Mouse (Mus musculus): ENCODE measurements around the gene Epp13.
"Not testable (repeated sequence)": the region's sequence is repeated elsewhere in the genome, so short reads cannot be mapped to it uniquely, and the experiment has no call there.

Gene Epp13

DNA sequence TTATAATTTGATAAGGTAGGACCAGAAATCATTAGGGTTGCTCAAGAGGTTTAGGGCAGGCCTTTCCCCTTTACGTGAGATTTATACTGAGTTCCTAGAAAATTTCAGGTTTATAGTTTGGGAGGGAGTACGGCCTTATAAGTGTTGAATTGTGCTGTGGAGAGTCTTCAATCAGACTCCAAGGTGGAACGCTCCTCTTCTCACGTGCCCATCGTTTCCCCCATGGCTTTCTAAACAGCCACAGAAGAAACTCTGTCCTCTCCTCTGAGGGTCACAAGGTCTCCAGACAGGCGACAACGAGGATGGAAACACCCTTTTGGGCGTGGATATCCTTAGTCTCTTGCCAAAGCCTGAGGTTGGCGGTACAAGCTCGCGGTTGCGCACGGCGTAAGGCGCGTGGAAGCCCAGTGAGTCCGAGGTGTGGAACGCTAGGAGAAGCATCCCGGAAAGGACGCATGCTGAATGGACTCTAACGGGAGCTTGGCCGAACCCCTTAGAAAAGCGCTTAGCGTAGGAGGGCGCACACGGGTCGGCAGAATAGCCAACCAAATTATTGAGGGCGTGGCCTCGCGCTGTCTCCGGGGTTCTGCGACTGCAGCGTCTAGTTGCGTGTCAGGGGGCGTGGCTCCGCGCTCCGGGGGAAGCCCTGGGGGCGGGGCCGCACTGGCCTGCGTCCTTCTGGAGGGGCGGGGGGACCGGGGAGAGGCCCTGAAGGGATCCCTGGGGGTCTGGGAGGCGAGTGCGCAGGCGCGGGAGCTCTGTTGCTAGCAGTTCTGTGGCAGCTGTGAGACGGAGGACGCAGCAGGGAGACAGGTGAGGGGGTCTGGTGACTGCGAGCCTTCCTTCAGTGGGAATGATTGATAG, 33.6 kb downstream of the Epp13 start, which contains the start of gene Zfp667:
Zfp667 (plus strand) TSS at position 738 of the 864 bp plus-strand sequence.
- peak; percentile 99 for DNase-seq

GRCm38 (mm10) chr7:6286921-6287531, 34.5 kb downstream of the Epp13 start:
- peak; percentile 77 for DNase-seq

DNA sequence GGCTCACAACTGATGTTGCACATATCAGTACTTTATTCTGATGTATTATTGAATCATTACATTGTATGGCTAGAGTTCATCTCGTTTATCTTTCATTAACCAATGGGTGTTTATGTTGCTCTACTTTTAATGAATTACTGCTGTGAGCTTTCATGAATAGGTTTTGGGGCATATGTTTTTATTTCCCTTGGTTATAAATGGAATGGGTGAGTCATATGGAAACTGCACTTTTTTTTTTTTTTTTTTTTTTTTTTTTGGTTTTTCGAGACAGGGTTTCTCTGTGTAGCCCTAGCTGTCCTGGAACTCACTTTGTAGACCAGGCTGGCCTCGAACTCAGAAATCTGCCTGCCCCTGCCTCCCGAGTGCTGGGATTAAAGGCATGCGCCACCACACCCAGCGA, 38.6 kb downstream of the Epp13 start:
- not testable (repeated sequence) for DNase-seq

- not testable (repeated sequence) for DNase-seq
These were observed 48.3 kb downstream of the Epp13 start for GRCm38 (mm10) chr7:6300796-6301195.

GRCm38 (mm10) chr7:6330458-6331232, 78.1 kb downstream of the Epp13 start:
- DNase-seq, result no peak

GRCm38 (mm10) chr7:6331233-6331956, 78.9 kb downstream of the Epp13 start, which contains the start of gene Zfp583:
Gene Zfp583 (minus strand): TSS chr7:6331285.
- DNase-seq, result peak; percentile 85

Measured in liver (tissue).